Comparison of ENCODE assay signal across 1 mouse cellular context in the genomic region with DNA sequence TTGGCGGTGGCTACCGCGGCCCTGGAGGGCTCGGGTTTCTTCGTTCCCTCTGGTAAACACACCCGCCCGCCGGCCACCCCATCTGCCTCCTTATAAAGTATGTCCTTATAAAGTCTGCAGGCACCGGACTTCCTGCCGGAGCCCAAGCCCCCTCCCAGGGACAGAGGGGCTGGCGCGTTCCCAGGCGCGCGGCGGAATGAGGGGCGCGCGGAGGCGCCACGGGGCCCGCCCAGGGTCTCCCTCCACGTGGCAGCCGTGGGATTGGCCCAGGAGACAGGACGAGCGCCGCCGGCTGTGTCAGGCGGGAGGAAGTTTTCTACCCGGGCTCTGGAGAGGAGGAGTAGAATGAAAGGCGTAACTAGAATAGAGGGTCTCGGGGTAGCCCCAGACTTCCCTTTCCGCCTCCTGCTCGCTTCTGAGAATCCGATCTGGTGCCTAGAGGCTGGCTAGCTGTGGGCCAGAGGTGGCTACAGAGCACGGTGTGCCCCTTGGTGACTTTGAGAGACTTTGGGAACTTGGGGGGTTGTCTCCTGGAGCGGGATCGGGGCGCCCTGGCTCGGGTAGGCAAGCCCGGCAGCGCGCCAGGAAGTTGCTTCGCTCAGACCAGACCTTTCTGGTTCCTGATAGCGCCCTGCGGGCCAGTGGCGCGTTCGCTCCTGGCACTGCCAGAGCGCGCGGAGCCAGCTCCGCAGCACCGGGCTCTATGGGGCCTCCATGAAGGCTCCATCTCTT.
TF ChIP-seq lines count a peak whose summit lies in the region.

No protein-coding gene starts in this region.

TF ChIP-seq in MEL, 35 proteins besides CTCF, POLR2A, EP300 and RAD21:
- peak; percentile 93 for TF ChIP-seq MXI1 (IDR thresholded peaks at IDR 0.05; ENCODE audit: low read depth, low read length)
- TF ChIP-seq RCOR1 (IDR thresholded peaks at IDR 0.05; ENCODE audit: low read depth, low read length), result no peak
- no peak; the same call in 1 of the 2 replicates for TF ChIP-seq CHD1 (IDR thresholded peaks at IDR 0.05; ENCODE audit: low read depth, low read length)
- TF ChIP-seq TAL1 (IDR thresholded peaks at IDR 0.05; ENCODE audit: low read length), result no peak
- TF ChIP-seq GATA1 (IDR thresholded peaks at IDR 0.05; ENCODE audit: low read depth, low read length), result no peak
- TF ChIP-seq POLR2AphosphoS2 (IDR thresholded peaks at IDR 0.05; ENCODE audit: low read length), result no peak
- TF ChIP-seq E2F4 (IDR thresholded peaks at IDR 0.05; ENCODE audit: borderline replicate concordance, low read depth, low read length), result no peak
- TF ChIP-seq ZMIZ1 (IDR thresholded peaks at IDR 0.05; ENCODE audit: low read depth, low read length), result peak; percentile 12; the same call in 1 of the 2 replicates
- TF ChIP-seq ZNF384 (IDR thresholded peaks at IDR 0.05; ENCODE audit: low read depth, low read length), result no peak
- TF ChIP-seq CHD2 (IDR thresholded peaks at IDR 0.05; ENCODE audit: low read length), result no peak
- no peak for TF ChIP-seq JUND (IDR thresholded peaks at IDR 0.05; ENCODE audit: low read depth, low read length)
- peak; percentile 93; the same call in 1 of the 2 replicates for TF ChIP-seq UBTF (IDR thresholded peaks at IDR 0.05; ENCODE audit: borderline replicate concordance, insufficient read depth, low read depth, low read length)
- peak; percentile 35; the same call in 1 of the 2 replicates for TF ChIP-seq TBP (IDR thresholded peaks at IDR 0.05; ENCODE audit: low read depth, low read length)
- no peak for TF ChIP-seq MAZ (IDR thresholded peaks at IDR 0.05; ENCODE audit: low read depth, low read length)
- TF ChIP-seq HCFC1 (IDR thresholded peaks at IDR 0.05; ENCODE audit: low read depth, low read length), result no peak
- no peak for TF ChIP-seq SMC3 (IDR thresholded peaks at IDR 0.05; ENCODE audit: low read depth, low read length)
- no peak for TF ChIP-seq KAT2A (conservative IDR thresholded peaks at IDR 0.05; ENCODE audit: low read depth, low read length)
- TF ChIP-seq ZKSCAN1 (IDR thresholded peaks at IDR 0.05; ENCODE audit: low read depth, low read length), result no peak
- TF ChIP-seq TCF12 (IDR thresholded peaks at IDR 0.05; ENCODE audit: low read depth, low read length), result peak; percentile 33
- peak; percentile 62 for TF ChIP-seq USF1 (IDR thresholded peaks at IDR 0.05; ENCODE audit: low read depth, low read length)
- TF ChIP-seq USF2 (IDR thresholded peaks at IDR 0.05; ENCODE audit: borderline replicate concordance in 1 of 2, insufficient read depth in 1 of 2, low read depth in 1 of 2, low read length in 2 of 2), result no peak
- no peak for TF ChIP-seq BHLHE40 (IDR thresholded peaks at IDR 0.05; ENCODE audit: borderline replicate concordance, low read depth, low read length)
- peak; percentile 54 for TF ChIP-seq NELFE (IDR thresholded peaks at IDR 0.05; ENCODE audit: low read depth, low read length)
- TF ChIP-seq MAX (IDR thresholded peaks at IDR 0.05; ENCODE audit: low read length), result peak; percentile 88
- TF ChIP-seq ETS1 (IDR thresholded peaks at IDR 0.05; ENCODE audit: low read depth, low read length), result 0 out of 2 replicates have a peak, but pooled peaks have one; percentile 2
- TF ChIP-seq MEF2A (IDR thresholded peaks at IDR 0.05; ENCODE audit: extremely low read depth, insufficient replicate concordance, low read depth, low read length, poor library complexity, severe bottlenecking), result no peak
- peak; percentile 74; the same call in 1 of the 2 replicates for TF ChIP-seq SIN3A (IDR thresholded peaks at IDR 0.05; ENCODE audit: low read length)
- no peak for TF ChIP-seq ZC3H11A (IDR thresholded peaks at IDR 0.05; ENCODE audit: low read depth, low read length)
- TF ChIP-seq POLR2AphosphoS5 (IDR thresholded peaks at IDR 0.05; ENCODE audit: borderline replicate concordance, low read depth, low read length), result no peak
- no peak for TF ChIP-seq NRF1 (IDR thresholded peaks at IDR 0.05; ENCODE audit: insufficient read depth, low read depth, low read length, poor library complexity, severe bottlenecking)
- no peak for TF ChIP-seq ELF1 (IDR thresholded peaks at IDR 0.05; ENCODE audit: low read depth, low read length)
- TF ChIP-seq GABPA (IDR thresholded peaks at IDR 0.05; ENCODE audit: low read depth, low read length), result no peak
- TF ChIP-seq MAFK (IDR thresholded peaks at IDR 0.05; ENCODE audit: borderline replicate concordance, low read depth, low read length), result no peak
- peak; percentile 69; the same call in 1 of the 2 replicates for TF ChIP-seq MYC (IDR thresholded peaks at IDR 0.05; ENCODE audit: low read depth, low read length)
- no peak for TF ChIP-seq MYB (IDR thresholded peaks at IDR 0.05; ENCODE audit: low read depth, low read length)
